Mouse (Mus musculus): ENCODE data around the gene Ror2.

GRCm38 (mm10) chr13:53077732-53078345 is 208.1 kb downstream of the Ror2 start:
- TF ChIP-seq POLR2A (IDR thresholded peaks at IDR 0.05; ENCODE audit: borderline replicate concordance, control insufficient read depth, low read depth, low read length), result no peak
- no peak for TF ChIP-seq CTCF (IDR thresholded peaks at IDR 0.05; ENCODE audit: control insufficient read depth, insufficient read depth, low read length)

Measured in bone marrow, adult 2 months (tissue).